ENCODE assay signal across 11 mouse cellular contexts in genomic region chr10:13151353-13151752, GRCm38 (mm10). TPM values are rescaled to one million over a fixed set of nuclear protein-coding genes. Genes with fewer than 3 reads are reported as not detected.
DNase-seq lines count a peak whose midpoint lies in the region; ATAC-seq and TF ChIP-seq lines count a peak whose summit lies in the region.
"Had no signal": no experiment of that assay in that cellular context is flagged by ENCODE, and none has a peak within 500 bp of the region (broad histone marks: within the 10 kb centered on the region; RNA-seq: fewer than 3 reads in every experiment).

No protein-coding gene starts in this region.

- H3K36me3 ChIP-seq in kidney, postnatal 0 days (ENCODE audit: insufficient read depth, low read length) = no peaks in the 10 kb centered on the region
- H3K36me3 ChIP-seq: heart, embryonic 13.5 days had no signal

- H3K27ac ChIP-seq in kidney, postnatal 0 days = no peak overlapping the region
- H3K27ac ChIP-seq: heart, embryonic 13.5 days; left cerebral cortex, adult 2 months had no signal

- no peak overlapping the region for H3K9ac ChIP-seq in kidney, postnatal 0 days (ENCODE audit: low read depth, low read length)
- H3K9ac ChIP-seq: heart, embryonic 13.5 days had no signal

- WGBS in kidney, postnatal 0 days = 52% methylated on average over 5 of the region's 5 CpGs

- H3K4me3 ChIP-seq in kidney, postnatal 0 days (replicated peaks; ENCODE audit: low read depth, low read length) = no peak overlapping the region
- H3K4me3 ChIP-seq: heart, embryonic 13.5 days; left cerebral cortex, adult 2 months had no signal

- no peaks in the 10 kb centered on the region for H3K4me1 ChIP-seq in kidney, postnatal 0 days (replicated peaks; ENCODE audit: insufficient read depth, low read length)
- H3K4me1 ChIP-seq: heart, embryonic 13.5 days had no signal

- no peak overlapping the region for H3K4me2 ChIP-seq in kidney, postnatal 0 days (ENCODE audit: low read length)
- H3K4me2 ChIP-seq: heart, embryonic 13.5 days had no signal

- TF ChIP-seq CTCF in kidney, postnatal 0 days (IDR thresholded peaks at IDR 0.05; ENCODE audit: low read depth) = no peak

- H3K9me3 ChIP-seq in kidney, postnatal 0 days (replicated peaks; ENCODE audit: low read length) = no peaks in the 10 kb centered on the region
- H3K9me3 ChIP-seq: heart, embryonic 13.5 days had no signal

- intact Hi-C loops in left cerebral cortex, postnatal 14 days (cut with DNase I) = no loop called here
- intact Hi-C loops in heart, postnatal 25 days (cut with DNase I) = no loop called here

- H3K27me3 ChIP-seq in kidney, postnatal 0 days (ENCODE audit: insufficient read depth, low read length) = no peaks in the 10 kb centered on the region
- H3K27me3 ChIP-seq: heart, embryonic 13.5 days had no signal

- no peak for DNase-seq in frontal cortex, postnatal 14 days (ENCODE audit: low spot score in 2 of 2)
- peak; percentile 9 to 20 for DNase-seq in left cerebral cortex, postnatal 14 days (ENCODE audit: low spot score in 2 of 2)
- no peak for DNase-seq in left cerebral cortex, adult 18-20 months (ENCODE audit: low spot score in 2 of 2)
- peak; percentile 82 for DNase-seq in kidney, postnatal 0 days (ENCODE audit: low spot score)
- peak; percentile 39 for DNase-seq in lung, postnatal 10 days
- no peak for DNase-seq in thymus, postnatal 0 days (ENCODE audit: low spot score)
- DNase-seq in heart, postnatal 25 days (ENCODE audit: low spot score) = no peak
- DNase-seq: retina, postnatal 1 day had no signal

- ATAC-seq in frontal cortex, adult (ENCODE audit: low TSS enrichment) = peak; percentile 74
- no peak for ATAC-seq in kidney, postnatal 0 days (replicated peaks; ENCODE audit: low FRiP score, low read depth)

RNA-seq across cellular contexts. Expression of gene Zc2hc1b, which starts 26.5 kb away (rescaled TPM):
- not detected for total RNA-seq in left cerebral cortex, postnatal 14 days (2021)
- not detected for total RNA-seq in left cerebral cortex, adult 18-20 months (2021)
- not detected in 2 replicates for polyA plus RNA-seq in kidney, postnatal 0 days (2015; fragmentation: Nextera tagmentation; extraction: Ambion mirVana)
- not detected in 2 replicates for polyA plus RNA-seq in thymus, postnatal 0 days (2015; fragmentation: Nextera tagmentation; extraction: Ambion mirVana)
- not detected for total RNA-seq in heart, postnatal 25 days (2021)
- total RNA-seq: left cerebral cortex, adult 2 months had no signal
- polyA plus RNA-seq: heart, embryonic 13.5 days had no signal

RNA-seq across cellular contexts. Expression of gene Ltv1, which starts 41.6 kb away (rescaled TPM):
- total RNA-seq in left cerebral cortex, postnatal 14 days (2021) = 10 to 100 TPM; 17.9 to 25.7 TPM
- 10 to 100 TPM; 19.4 to 23.6 TPM for total RNA-seq in left cerebral cortex, adult 18-20 months (2021)
- polyA plus RNA-seq in kidney, postnatal 0 days (2015; fragmentation: Nextera tagmentation; extraction: Ambion mirVana) = 52.7 and 58.9 TPM in 2 replicates
- 60.4 and 63.2 TPM in 2 replicates for polyA plus RNA-seq in thymus, postnatal 0 days (2015; fragmentation: Nextera tagmentation; extraction: Ambion mirVana)
- total RNA-seq in heart, postnatal 25 days (2021) = 10 to 100 TPM; 22.9 to 25.0 TPM

Comparison
In these comparisons a context has a peak if more than half of its experiments do, and no peak if none do; other contexts are left out.
1. DNase-seq: peak in left cerebral cortex, postnatal 14 days (2 of 2), kidney, postnatal 0 days (single experiment) and lung, postnatal 10 days (single experiment); none in frontal cortex, postnatal 14 days (0 of 2), left cerebral cortex, adult 18-20 months (0 of 2), thymus, postnatal 0 days (single experiment) and heart, postnatal 25 days (single experiment).